Mouse (Mus musculus): ENCODE results near the gene Gal3st1. TPM values are rescaled to one million over a fixed set of nuclear protein-coding genes. Genes with fewer than 3 reads are reported as not detected.

Gal3st1 gene
- polyA plus RNA-seq, 1 experiment from 2014 or later: 4.6 TPM

GRCm38 (mm10) chr11:4034169-4034568 lies 50.7 kb downstream of the Gal3st1 start:
- Histone ChIP-seq H3K36me3 (ENCODE audit: insufficient read depth) (no peaks in the 10 kb centered on the region), H3K27me3 (ENCODE audit: insufficient read depth, low read length) (peaks cover 8% of the 10 kb centered on the region; the same call in 1 of the 2 replicates), H3K4me3 (ENCODE audit: low read depth, low read length) (no peak overlapping the region), H3K4me1 (ENCODE audit: insufficient read depth) (0 out of 2 replicates have a peak, but pooled peaks cover 3% of the 10 kb centered on the region), H3K4me2 (no peak overlapping the region), H3K27ac (ENCODE audit: low read depth) (no peak overlapping the region), H3K9me3 (ENCODE audit: low read depth, low read length) (no peaks in the 10 kb centered on the region), H3K9ac (no peak overlapping the region)
- no peak for ATAC-seq (ENCODE audit: insufficient read depth)
- 75% methylated on average over 4 of the region's 4 CpGs for WGBS
- no peak for DNase-seq
- no peak for TF ChIP-seq CTCF (IDR thresholded peaks at IDR 0.05; ENCODE audit: low read depth)

- 57% methylated on average over 18 of the region's 18 CpGs for WGBS
These were observed 51.9 kb downstream of the Gal3st1 start for GRCm38 (mm10) chr11:4035116-4035892.

GRCm38 (mm10) chr11:4035916-4036315 lies 52.5 kb downstream of the Gal3st1 start:
- no peaks in the 10 kb centered on the region for H3K36me3 ChIP-seq (ENCODE audit: insufficient read depth)
- H3K4me2 ChIP-seq: no peak overlapping the region
- no peaks in the 10 kb centered on the region for H3K9me3 ChIP-seq (ENCODE audit: low read depth, low read length)
- H3K4me3 ChIP-seq (ENCODE audit: low read depth, low read length): no peak overlapping the region
- no peak for ATAC-seq (ENCODE audit: insufficient read depth)
- H3K9ac ChIP-seq: no peak overlapping the region
- no peak overlapping the region for H3K27ac ChIP-seq (ENCODE audit: low read depth)
- peaks cover 8% of the 10 kb centered on the region; the same call in 1 of the 2 replicates for H3K27me3 ChIP-seq (ENCODE audit: insufficient read depth, low read length)
- WGBS: 61% methylated on average over 6 of the region's 6 CpGs
- no peak for TF ChIP-seq CTCF (IDR thresholded peaks at IDR 0.05; ENCODE audit: low read depth)
- H3K4me1 ChIP-seq (ENCODE audit: insufficient read depth): 0 out of 2 replicates have a peak, but pooled peaks cover 3% of the 10 kb centered on the region
- DNase-seq: no peak

More at GRCm38 (mm10) chr11:4035116-4035892, 51.9 kb downstream of the Gal3st1 start:
- Histone ChIP-seq H3K27ac (ENCODE audit: low read depth) (no peak overlapping the region), H3K4me3 (ENCODE audit: low read depth, low read length) (no peak overlapping the region), H3K4me2 (no peak overlapping the region), H3K4me1 (ENCODE audit: insufficient read depth) (0 out of 2 replicates have a peak, but pooled peaks cover 3% of the 10 kb centered on the region), H3K9ac (no peak overlapping the region), H3K27me3 (ENCODE audit: insufficient read depth, low read length) (peaks cover 8% of the 10 kb centered on the region; the same call in 1 of the 2 replicates), H3K36me3 (ENCODE audit: insufficient read depth) (no peaks in the 10 kb centered on the region), H3K9me3 (ENCODE audit: low read depth, low read length) (no peaks in the 10 kb centered on the region)
- ATAC-seq (ENCODE audit: insufficient read depth) (no peak), DNase-seq (no peak)
- TF ChIP-seq CTCF (IDR thresholded peaks at IDR 0.05; ENCODE audit: low read depth): no peak

- Histone ChIP-seq H3K36me3 (ENCODE audit: insufficient read depth) (no peaks in the 10 kb centered on the region), H3K4me2 (no peak overlapping the region), H3K27me3 (ENCODE audit: insufficient read depth, low read length) (peaks cover 7% of the 10 kb centered on the region; the same call in 1 of the 2 replicates), H3K27ac (ENCODE audit: low read depth) (no peak overlapping the region), H3K4me3 (ENCODE audit: low read depth, low read length) (no peak overlapping the region), H3K9me3 (ENCODE audit: low read depth, low read length) (no peaks in the 10 kb centered on the region), H3K4me1 (ENCODE audit: insufficient read depth) (0 out of 2 replicates have a peak, but pooled peaks cover 3% of the 10 kb centered on the region), H3K9ac (no peak overlapping the region)
- TF ChIP-seq CTCF (IDR thresholded peaks at IDR 0.05; ENCODE audit: low read depth): no peak
- DNase-seq (no peak), ATAC-seq (ENCODE audit: insufficient read depth) (no peak)
- 65% methylated on average over 9 of the region's 9 CpGs for WGBS
These were observed 53.1 kb downstream of the Gal3st1 start for GRCm38 (mm10) chr11:4036365-4037084.

- Histone ChIP-seq H3K4me1 (ENCODE audit: insufficient read depth) (0 out of 2 replicates have a peak, but pooled peaks cover 3% of the 10 kb centered on the region), H3K9me3 (ENCODE audit: low read depth, low read length) (no peaks in the 10 kb centered on the region), H3K4me3 (ENCODE audit: low read depth, low read length) (no peak overlapping the region), H3K9ac (no peak overlapping the region), H3K27ac (ENCODE audit: low read depth) (no peak overlapping the region), H3K27me3 (ENCODE audit: insufficient read depth, low read length) (no peaks in the 10 kb centered on the region), H3K36me3 (ENCODE audit: insufficient read depth) (no peaks in the 10 kb centered on the region), H3K4me2 (no peak overlapping the region)
- WGBS: 93% methylated on average over 4 of the region's 4 CpGs
- no peak for ATAC-seq (ENCODE audit: insufficient read depth)
- no peak for TF ChIP-seq CTCF (IDR thresholded peaks at IDR 0.05; ENCODE audit: low read depth)
- DNase-seq: no peak
These were observed 56.5 kb downstream of the Gal3st1 start for GRCm38 (mm10) chr11:4039951-4040350.

GRCm38 (mm10) chr11:4041123-4041625 lies 57.7 kb downstream of the Gal3st1 start:
- TF ChIP-seq CTCF (IDR thresholded peaks at IDR 0.05; ENCODE audit: low read depth): no peak
- Histone ChIP-seq H3K9me3 (ENCODE audit: low read depth, low read length) (no peaks in the 10 kb centered on the region), H3K36me3 (ENCODE audit: insufficient read depth) (no peaks in the 10 kb centered on the region), H3K27ac (ENCODE audit: low read depth) (no peak overlapping the region), H3K4me3 (ENCODE audit: low read depth, low read length) (no peak overlapping the region), H3K9ac (no peak overlapping the region), H3K4me1 (ENCODE audit: insufficient read depth) (no peaks in the 10 kb centered on the region), H3K27me3 (ENCODE audit: insufficient read depth, low read length) (no peaks in the 10 kb centered on the region), H3K4me2 (no peak overlapping the region)
- DNase-seq (no peak), ATAC-seq (ENCODE audit: insufficient read depth) (no peak)
- WGBS: 67% methylated on average over 6 of the region's 6 CpGs

- Histone ChIP-seq H3K27ac (ENCODE audit: low read depth) (no peak overlapping the region), H3K4me1 (ENCODE audit: insufficient read depth) (no peaks in the 10 kb centered on the region), H3K36me3 (ENCODE audit: insufficient read depth) (no peaks in the 10 kb centered on the region), H3K9me3 (ENCODE audit: low read depth, low read length) (no peaks in the 10 kb centered on the region), H3K9ac (no peak overlapping the region), H3K4me3 (ENCODE audit: low read depth, low read length) (no peak overlapping the region), H3K27me3 (ENCODE audit: insufficient read depth, low read length) (no peaks in the 10 kb centered on the region), H3K4me2 (no peak overlapping the region)
- DNase-seq (no peak), ATAC-seq (ENCODE audit: insufficient read depth) (no peak)
- no peak for TF ChIP-seq CTCF (IDR thresholded peaks at IDR 0.05; ENCODE audit: low read depth)
- 82% methylated on average over 7 of the region's 7 CpGs for WGBS
These were observed 59.6 kb downstream of the Gal3st1 start for GRCm38 (mm10) chr11:4043081-4043480.
